Mouse (Mus musculus): Measurements from ENCODE around the gene Snd1.

GRCm38 (mm10) chr6:28853164-28853563 is 378.2 kb downstream of the Snd1 start:
- no peak for TF ChIP-seq CTCF (IDR thresholded peaks at IDR 0.05; ENCODE audit: low read depth)
- TF ChIP-seq EP300 (IDR thresholded peaks at IDR 0.05; ENCODE audit: low read depth), result no peak
